Mouse (Mus musculus) intestine, embryonic 16.5 days (tissue): Measurements from ENCODE around the gene Kctd19. TPM values are rescaled to one million over a fixed set of nuclear protein-coding genes. Genes with fewer than 3 reads are reported as not detected.

Experiments
- ATAC-seq: fragments of 200-750 bp; cut with Nextera tagmentation; 2 replicates; pipeline ENCODE4 v1.8.0; 2017; ENCODE audit warnings: moderate TSS enrichment, moderate library complexity
- H3K27ac ChIP-seq: fragments of 300-500 bp; sonication (generic); 2 replicates; pipeline ENCODE4 v1.5.1; 2014; ENCODE audit warnings: mild to moderate bottlenecking, low read length
- H3K27me3 ChIP-seq: fragments of 300-500 bp; sonication (generic); replicated peaks from 2 replicates; pipeline ENCODE4 v1.6.1; 2014; ENCODE audit warnings: low read length, control low read depth, mixed read lengths; ENCODE audit not compliant: control insufficient read depth, insufficient read depth
- H3K36me3 ChIP-seq: fragments of 300-500 bp; sonication (generic); 2 replicates; pipeline ENCODE4 v1.6.1; 2014; ENCODE audit warnings: low read length, control low read depth; ENCODE audit not compliant: control insufficient read depth, insufficient read depth
- H3K4me1 ChIP-seq: fragments of 300-500 bp; sonication (generic); 2 replicates; pipeline ENCODE4 v1.6.1; 2014; ENCODE audit warnings: low read length, control low read depth, mixed read lengths; ENCODE audit not compliant: control insufficient read depth, insufficient read depth
- H3K4me2 ChIP-seq: fragments of 300-500 bp; sonication (generic); 2 replicates; pipeline ENCODE4 v1.6.1; 2014; ENCODE audit warnings: low read depth, low read length, control low read depth
- H3K4me3 ChIP-seq: fragments of 300-500 bp; sonication (generic); 2 replicates; pipeline ENCODE4 v1.5.1; 2014; ENCODE audit warnings: mild to moderate bottlenecking, low read length
- H3K9ac ChIP-seq: fragments of 300-500 bp; sonication (generic); 2 replicates; pipeline ENCODE4 v1.6.1; 2014; ENCODE audit warnings: low read depth, low read length
- H3K9me3 ChIP-seq: fragments of 300-500 bp; sonication (generic); 2 replicates; pipeline ENCODE4 v1.6.1; 2016; ENCODE audit warnings: low read length, control low read depth; ENCODE audit not compliant: control insufficient read depth
- WGBS: fragments of 180-500 bp; shearing (Covaris S2); extraction: QIAGEN DNeasy Blood & Tissue Kit; methylation state at CpG from one replicate; pipeline ENCODE4 v1.1.7; 2014; 5-methylcytosine and 5-hydroxymethylcytosine counted together
- polyA plus RNA-seq: library from polyadenylated mRNA; unstranded; fragments of >200 nt; fragmentation: Nextera tagmentation; extraction: Ambion mirVana; gene quantifications from 2 replicates; pipeline ENCODE4 v1.2.1, GENCODE M21; 2015

Kctd19 gene
- polyA plus RNA-seq, 1 experiment from 2014 or later: not detected

GRCm38 (mm10) chr8:105403467-105403866 is 9.8 kb downstream of the Kctd19 start:
- no peak for ATAC-seq
- Histone ChIP-seq H3K4me3 (no peak overlapping the region), H3K9me3 (no peaks in the 10 kb centered on the region), H3K27ac (no peak overlapping the region), H3K4me1 (no peaks in the 10 kb centered on the region), H3K4me2 (no peak overlapping the region), H3K9ac (no peak overlapping the region), H3K27me3 (no peaks in the 10 kb centered on the region), H3K36me3 (no peaks in the 10 kb centered on the region)
- WGBS: 67% methylated on average over 8 of the region's 8 CpGs

GRCm38 (mm10) chr8:105400016-105400415 is 13.3 kb downstream of the Kctd19 start:
- Histone ChIP-seq H3K9ac (no peak overlapping the region), H3K4me2 (no peak overlapping the region), H3K27me3 (no peaks in the 10 kb centered on the region), H3K36me3 (no peaks in the 10 kb centered on the region), H3K9me3 (no peaks in the 10 kb centered on the region), H3K27ac (no peak overlapping the region), H3K4me3 (no peak overlapping the region), H3K4me1 (no peaks in the 10 kb centered on the region)
- ATAC-seq: no peak
- 90% methylated on average over 5 of the region's 5 CpGs for WGBS

- Histone ChIP-seq H3K4me1 (no peaks in the 10 kb centered on the region), H3K9ac (no peak overlapping the region), H3K4me3 (no peak overlapping the region), H3K27ac (no peak overlapping the region), H3K27me3 (no peaks in the 10 kb centered on the region), H3K9me3 (no peaks in the 10 kb centered on the region), H3K36me3 (no peaks in the 10 kb centered on the region), H3K4me2 (no peak overlapping the region)
- WGBS: 35% methylated on average over 3 of the region's 3 CpGs
- ATAC-seq: no peak
Measured at GRCm38 (mm10) chr8:105397747-105398146, 15.6 kb downstream of the Kctd19 start.

- WGBS: 71% methylated on average over 7 of the region's 7 CpGs
- Histone ChIP-seq H3K36me3 (no peaks in the 10 kb centered on the region), H3K9ac (no peak overlapping the region), H3K9me3 (no peaks in the 10 kb centered on the region), H3K4me3 (no peak overlapping the region), H3K27ac (no peak overlapping the region), H3K27me3 (no peaks in the 10 kb centered on the region), H3K4me1 (no peaks in the 10 kb centered on the region), H3K4me2 (no peak overlapping the region)
- no peak for ATAC-seq
Measured at GRCm38 (mm10) chr8:105393915-105394314, 19.4 kb downstream of the Kctd19 start.

GRCm38 (mm10) chr8:105393089-105393787 is 20.1 kb downstream of the Kctd19 start:
- WGBS: 86% methylated on average over 12 of the region's 12 CpGs
- Histone ChIP-seq H3K9me3 (no peaks in the 10 kb centered on the region), H3K9ac (no peak overlapping the region), H3K36me3 (no peaks in the 10 kb centered on the region), H3K4me2 (no peak overlapping the region), H3K27me3 (no peaks in the 10 kb centered on the region), H3K4me1 (no peaks in the 10 kb centered on the region), H3K4me3 (no peak overlapping the region), H3K27ac (no peak overlapping the region)
- no peak for ATAC-seq

GRCm38 (mm10) chr8:105389096-105389495 is 24.2 kb downstream of the Kctd19 start:
- Histone ChIP-seq H3K4me1 (no peaks in the 10 kb centered on the region), H3K9ac (no peak overlapping the region), H3K27ac (no peak overlapping the region), H3K9me3 (no peaks in the 10 kb centered on the region), H3K4me2 (no peak overlapping the region), H3K4me3 (no peak overlapping the region), H3K36me3 (no peaks in the 10 kb centered on the region), H3K27me3 (no peaks in the 10 kb centered on the region)
- ATAC-seq: no peak
- WGBS: 54% methylated on average over 6 of the region's 6 CpGs

- no peaks in the 10 kb centered on the region for H3K4me1 ChIP-seq
- ATAC-seq: no peak
- H3K4me3 ChIP-seq: no peak overlapping the region
- H3K9ac ChIP-seq: no peak overlapping the region
- H3K4me2 ChIP-seq: no peak overlapping the region
- no peaks in the 10 kb centered on the region for H3K36me3 ChIP-seq
- H3K27me3 ChIP-seq: no peaks in the 10 kb centered on the region
- H3K9me3 ChIP-seq: no peaks in the 10 kb centered on the region
- no peak overlapping the region for H3K27ac ChIP-seq
- WGBS: 68% methylated on average over 1 of the region's 1 CpGs
Measured at GRCm38 (mm10) chr8:105387151-105387550, 26.2 kb downstream of the Kctd19 start.

- H3K27me3 ChIP-seq: no peaks in the 10 kb centered on the region
- H3K9me3 ChIP-seq: no peaks in the 10 kb centered on the region
- H3K9ac ChIP-seq: no peak overlapping the region
- no peak for ATAC-seq
- H3K4me1 ChIP-seq: no peaks in the 10 kb centered on the region
- H3K36me3 ChIP-seq: no peaks in the 10 kb centered on the region
- no peak overlapping the region for H3K4me3 ChIP-seq
- 97% methylated on average over 2 of the region's 2 CpGs for WGBS
- no peak overlapping the region for H3K4me2 ChIP-seq
- no peak overlapping the region for H3K27ac ChIP-seq
Measured at GRCm38 (mm10) chr8:105384070-105384469, 29.2 kb downstream of the Kctd19 start.

- Histone ChIP-seq H3K4me2 (no peak overlapping the region), H3K4me3 (no peak overlapping the region), H3K27ac (no peak overlapping the region), H3K9me3 (no peaks in the 10 kb centered on the region), H3K36me3 (no peaks in the 10 kb centered on the region), H3K9ac (no peak overlapping the region), H3K27me3 (no peaks in the 10 kb centered on the region), H3K4me1 (peaks cover 3% of the 10 kb centered on the region; the same call in 1 of the 2 replicates)
- WGBS: 85% methylated on average over 12 of the region's 12 CpGs
- ATAC-seq: no peak
Measured at GRCm38 (mm10) chr8:105380308-105380707, 33.0 kb downstream of the Kctd19 start.

GRCm38 (mm10) chr8:105378673-105379072 is 34.6 kb downstream of the Kctd19 start:
- H3K4me1 ChIP-seq: peaks cover 3% of the 10 kb centered on the region; the same call in 1 of the 2 replicates
- no peak overlapping the region for H3K27ac ChIP-seq
- 62% methylated on average over 19 of the region's 19 CpGs for WGBS
- H3K4me3 ChIP-seq: no peak overlapping the region
- peak; percentile 39 for ATAC-seq
- H3K36me3 ChIP-seq: no peaks in the 10 kb centered on the region
- H3K4me2 ChIP-seq: no peak overlapping the region
- H3K27me3 ChIP-seq: no peaks in the 10 kb centered on the region
- H3K9ac ChIP-seq: no peak overlapping the region
- 0 out of 2 replicates have a peak, but pooled peaks cover 3% of the 10 kb centered on the region for H3K9me3 ChIP-seq
